Mouse (Mus musculus) urinary bladder, adult 2 months (tissue): ENCODE data around the gene Arntl2. TPM values are rescaled to one million over a fixed set of nuclear protein-coding genes. Genes with fewer than 3 reads are reported as not detected.
"Not testable (repeated sequence)": the region's sequence is repeated elsewhere in the genome, so short reads cannot be mapped to it uniquely, and the experiment has no call there.

ENCODE experiments used
- DNase-seq: peaks from one replicate; pipeline ENCODE4 v3.0.0; 2022; ENCODE audit warnings: low spot score
- polyA plus RNA-seq: library from polyadenylated mRNA; depleted of rRNA; stranded (reverse); fragments of >200 nt; gene quantifications from 2 replicates; pipeline ENCODE4 v1.2.3, GENCODE M21; 2012; rRNA removed

The Arntl2 gene
- polyA plus RNA-seq: 28.4 and 28.6 TPM in 2 replicates

GRCm38 (mm10) chr6:146795924-146796545 is at the start of gene Arntl2:
Arntl2 (plus strand) TSS chr6:146796055.
- DNase-seq: peak; percentile 70

- no peak for DNase-seq
Measured at GRCm38 (mm10) chr6:146746577-146746976, 49.3 kb upstream of the Arntl2 start.

GRCm38 (mm10) chr6:146747057-146747456 is 48.8 kb upstream of the Arntl2 start:
- no peak for DNase-seq

GRCm38 (mm10) chr6:146748271-146748670 is 47.6 kb upstream of the Arntl2 start:
- no peak for DNase-seq

GRCm38 (mm10) chr6:146751671-146752070 is 44.2 kb upstream of the Arntl2 start:
- DNase-seq: no peak

GRCm38 (mm10) chr6:146752178-146752577 is 43.7 kb upstream of the Arntl2 start:
- DNase-seq: no peak

- DNase-seq: no peak
Measured at GRCm38 (mm10) chr6:146752612-146753011, 43.2 kb upstream of the Arntl2 start.

- no peak for DNase-seq
Measured at GRCm38 (mm10) chr6:146753560-146754160, 42.2 kb upstream of the Arntl2 start.

GRCm38 (mm10) chr6:146755136-146755535 is 40.7 kb upstream of the Arntl2 start:
- DNase-seq: no peak

- DNase-seq: no peak
Measured at GRCm38 (mm10) chr6:146755679-146756078, 40.2 kb upstream of the Arntl2 start.

GRCm38 (mm10) chr6:146759027-146759426 is 36.8 kb upstream of the Arntl2 start:
- no peak for DNase-seq

GRCm38 (mm10) chr6:146760022-146760421 is 35.8 kb upstream of the Arntl2 start:
- no peak for DNase-seq

- DNase-seq: no peak
Measured at GRCm38 (mm10) chr6:146760736-146761135, 35.1 kb upstream of the Arntl2 start.

GRCm38 (mm10) chr6:146762264-146762898 is 33.5 kb upstream of the Arntl2 start:
- DNase-seq: no peak

GRCm38 (mm10) chr6:146764593-146764992 is 31.3 kb upstream of the Arntl2 start:
- DNase-seq: no peak

- DNase-seq: no peak
Measured at GRCm38 (mm10) chr6:146765270-146765669, 30.6 kb upstream of the Arntl2 start.

GRCm38 (mm10) chr6:146768813-146769404 is 26.9 kb upstream of the Arntl2 start:
- no peak for DNase-seq

- no peak for DNase-seq
Measured at GRCm38 (mm10) chr6:146770005-146770745, 25.7 kb upstream of the Arntl2 start.

GRCm38 (mm10) chr6:146770808-146771207 is 25.0 kb upstream of the Arntl2 start:
- no peak for DNase-seq

- not testable (repeated sequence) for DNase-seq
Measured at GRCm38 (mm10) chr6:146775864-146776263, 20.0 kb upstream of the Arntl2 start.

GRCm38 (mm10) chr6:146776610-146777389 is 19.1 kb upstream of the Arntl2 start:
- no peak for DNase-seq
